Mouse (Mus musculus) embryonic facial prominence, embryonic 11.5 days (tissue): ENCODE results near the gene Stk39. TPM values are rescaled to one million over a fixed set of nuclear protein-coding genes. Genes with fewer than 3 reads are reported as not detected.

ENCODE experiments used
- ATAC-seq: fragments of 200-750 bp; cut with Nextera tagmentation; replicated peaks from 2 replicates; pipeline ENCODE4 v1.8.0; 2017; ENCODE audit warnings: low read depth; ENCODE audit not compliant: insufficient number of reproducible peaks, low FRiP score, low TSS enrichment
- DNase-seq: peaks from one replicate; pipeline ENCODE4 v3.0.0-alpha.2; 2015; ENCODE audit warnings: low spot score
- H3K27ac ChIP-seq: fragments of 300-500 bp; sonication (generic); replicated peaks from 2 replicates; pipeline ENCODE4 v1.5.1; 2014; ENCODE audit warnings: mild to moderate bottlenecking, low read depth, low read length, control low read depth
- H3K27me3 ChIP-seq: fragments of 300-500 bp; sonication (generic); 2 replicates; pipeline ENCODE4 v1.6.1; 2014; ENCODE audit warnings: mild to moderate bottlenecking, low read length, moderate library complexity, mixed read lengths; ENCODE audit not compliant: control insufficient read depth, insufficient read depth
- H3K36me3 ChIP-seq: fragments of 300-500 bp; sonication (generic); replicated peaks from 2 replicates; pipeline ENCODE4 v1.6.1; 2014; ENCODE audit warnings: low read depth, mild to moderate bottlenecking, low read length, moderate library complexity, mixed read lengths; ENCODE audit not compliant: control insufficient read depth, insufficient read depth
- H3K4me1 ChIP-seq: fragments of 300-500 bp; sonication (generic); 2 replicates; pipeline ENCODE4 v1.6.1; 2014; ENCODE audit warnings: low read length, mixed read lengths; ENCODE audit not compliant: control insufficient read depth, insufficient read depth
- H3K4me2 ChIP-seq: fragments of 300-500 bp; sonication (generic); 2 replicates; pipeline ENCODE4 v1.6.1; 2014; ENCODE audit warnings: low read depth, mild to moderate bottlenecking, control low read depth, low read length, moderate library complexity
- H3K4me3 ChIP-seq: fragments of 300-500 bp; sonication (generic); 2 replicates; pipeline ENCODE4 v1.5.1; 2014; ENCODE audit warnings: low read depth, low read length, control low read depth
- H3K9ac ChIP-seq: fragments of 300-500 bp; sonication (generic); replicated peaks from 2 replicates; pipeline ENCODE4 v1.6.1; 2014; ENCODE audit warnings: mild to moderate bottlenecking, control low read depth, low read length
- H3K9me3 ChIP-seq: fragments of 300-500 bp; sonication (generic); replicated peaks from 2 replicates; pipeline ENCODE4 v1.6.1; 2016; ENCODE audit warnings: mild to moderate bottlenecking, low read length, inconsistent platforms, mixed read lengths; ENCODE audit not compliant: control insufficient read depth
- WGBS: fragments of 180-500 bp; shearing (Covaris S2); extraction: QIAGEN DNeasy Blood & Tissue Kit; methylation state at CpG from one replicate; pipeline ENCODE4 v1.1.7; 2014; 5-methylcytosine and 5-hydroxymethylcytosine counted together
- polyA plus RNA-seq: library from polyadenylated mRNA; unstranded; fragments of >200 nt; fragmentation: Nextera tagmentation; extraction: Ambion mirVana; gene quantifications from 2 replicates; pipeline ENCODE4 v1.2.1, GENCODE M21; 2014

The Stk39 gene
- polyA plus RNA-seq, 1 experiment from 2014 or later: 26.9 TPM

DNA sequence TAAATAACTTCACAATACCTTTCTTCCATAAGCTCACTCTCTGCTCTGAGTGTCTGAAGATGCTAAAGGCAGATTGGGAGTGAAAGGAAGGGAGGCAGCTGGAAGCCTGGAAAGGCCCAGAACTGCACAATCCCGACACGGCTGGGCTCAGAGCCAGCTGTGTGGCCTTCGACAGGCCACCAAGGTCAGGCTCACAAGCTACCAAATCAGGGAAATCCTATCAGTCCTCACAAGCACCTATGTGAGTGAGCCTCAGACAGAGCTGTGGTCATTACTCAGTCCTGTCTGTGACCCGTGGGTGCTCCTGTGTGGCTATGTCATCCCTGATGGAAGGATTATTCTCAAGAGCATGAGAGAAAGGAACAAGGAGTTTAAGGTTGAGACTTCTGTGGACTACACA lies 19.7 kb downstream of the Stk39 start:
- no peaks in the 10 kb centered on the region for H3K4me1 ChIP-seq
- H3K27me3 ChIP-seq: no peaks in the 10 kb centered on the region
- ATAC-seq (no peak), DNase-seq (no peak)
- no peak overlapping the region for H3K27ac ChIP-seq
- no peaks in the 10 kb centered on the region for H3K9me3 ChIP-seq
- no peak overlapping the region for H3K9ac ChIP-seq
- no peak overlapping the region for H3K4me3 ChIP-seq
- no peak overlapping the region for H3K4me2 ChIP-seq
- WGBS: 98% methylated on average over 4 of the region's 4 CpGs
- no peaks in the 10 kb centered on the region for H3K36me3 ChIP-seq

GRCm38 (mm10) chr2:68448035-68448434 lies 24.0 kb downstream of the Stk39 start:
- no peak overlapping the region for H3K4me2 ChIP-seq
- no peaks in the 10 kb centered on the region for H3K4me1 ChIP-seq
- no peak for ATAC-seq
- WGBS: 95% methylated on average over 10 of the region's 10 CpGs
- no peak for DNase-seq
- no peak overlapping the region for H3K4me3 ChIP-seq
- no peaks in the 10 kb centered on the region for H3K9me3 ChIP-seq
- no peak overlapping the region for H3K9ac ChIP-seq
- no peaks in the 10 kb centered on the region for H3K36me3 ChIP-seq
- H3K27ac ChIP-seq: no peak overlapping the region
- H3K27me3 ChIP-seq: no peaks in the 10 kb centered on the region

DNA sequence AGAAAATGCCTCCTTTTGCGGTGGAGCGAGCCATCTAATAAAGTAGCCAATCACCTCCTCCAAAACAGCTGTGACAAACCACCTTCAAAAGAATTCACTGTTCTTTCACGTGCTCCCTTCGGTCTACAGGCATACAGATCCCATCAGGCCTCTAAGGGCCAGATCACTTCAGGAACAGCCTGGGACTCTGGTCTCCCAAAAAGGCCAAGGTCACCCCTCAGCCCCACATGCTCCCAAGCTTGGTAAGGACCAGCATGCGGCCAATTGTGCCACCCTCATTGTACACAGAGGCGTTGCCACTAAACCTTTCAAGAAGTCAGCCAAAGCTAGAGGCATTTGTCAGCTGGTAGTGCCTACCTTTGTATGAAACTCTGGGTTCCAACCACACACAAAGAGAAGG lies 28.9 kb downstream of the Stk39 start:
- H3K9ac ChIP-seq: no peak overlapping the region
- H3K36me3 ChIP-seq: no peaks in the 10 kb centered on the region
- H3K27ac ChIP-seq: no peak overlapping the region
- no peaks in the 10 kb centered on the region for H3K9me3 ChIP-seq
- H3K4me3 ChIP-seq: no peak overlapping the region
- WGBS: 71% methylated on average over 6 of the region's 6 CpGs
- no peak overlapping the region for H3K4me2 ChIP-seq
- no peak for ATAC-seq
- peaks cover 3% of the 10 kb centered on the region for H3K4me1 ChIP-seq
- H3K27me3 ChIP-seq: no peaks in the 10 kb centered on the region
- DNase-seq: no peak

GRCm38 (mm10) chr2:68442113-68442717 lies 29.9 kb downstream of the Stk39 start:
- Histone ChIP-seq H3K27me3 (no peaks in the 10 kb centered on the region), H3K36me3 (no peaks in the 10 kb centered on the region), H3K27ac (no peak overlapping the region), H3K4me1 (peaks cover 3% of the 10 kb centered on the region), H3K9me3 (no peaks in the 10 kb centered on the region), H3K4me2 (no peak overlapping the region), H3K9ac (no peak overlapping the region), H3K4me3 (no peak overlapping the region)
- ATAC-seq (no peak), DNase-seq (peak; percentile 59)
- 33% methylated on average over 5 of the region's 5 CpGs for WGBS

DNA sequence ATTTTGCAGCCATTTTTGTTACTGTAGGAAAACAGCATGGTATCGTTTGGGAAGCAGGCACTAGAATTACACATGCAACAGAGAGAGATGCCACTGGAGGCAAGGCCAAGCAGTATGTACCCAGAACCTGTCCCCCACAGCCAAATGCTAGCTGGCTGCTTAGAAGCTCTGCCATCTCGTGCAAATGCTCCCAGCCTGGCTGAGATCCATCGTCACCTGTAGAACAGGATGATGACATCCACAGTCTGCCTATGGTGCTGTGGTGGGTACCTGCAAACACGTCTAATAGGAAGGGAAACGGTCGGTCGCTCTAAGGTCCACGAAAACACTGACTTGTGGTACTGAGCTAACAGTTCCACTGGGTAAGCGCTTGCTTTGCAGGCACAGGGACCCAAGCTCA lies 32.5 kb downstream of the Stk39 start:
- no peak overlapping the region for H3K9ac ChIP-seq
- H3K4me2 ChIP-seq: no peak overlapping the region
- H3K9me3 ChIP-seq: no peaks in the 10 kb centered on the region
- peaks cover 3% of the 10 kb centered on the region for H3K4me1 ChIP-seq
- DNase-seq (no peak), ATAC-seq (no peak)
- H3K27me3 ChIP-seq: no peaks in the 10 kb centered on the region
- no peaks in the 10 kb centered on the region for H3K36me3 ChIP-seq
- H3K4me3 ChIP-seq: no peak overlapping the region
- no peak overlapping the region for H3K27ac ChIP-seq
- 86% methylated on average over 9 of the region's 9 CpGs for WGBS

GRCm38 (mm10) chr2:68437920-68438319 lies 34.1 kb downstream of the Stk39 start:
- Histone ChIP-seq H3K27me3 (no peaks in the 10 kb centered on the region), H3K9me3 (no peaks in the 10 kb centered on the region), H3K9ac (no peak overlapping the region), H3K36me3 (no peaks in the 10 kb centered on the region), H3K4me2 (no peak overlapping the region), H3K27ac (no peak overlapping the region), H3K4me1 (peaks cover 3% of the 10 kb centered on the region), H3K4me3 (no peak overlapping the region)
- WGBS: 65% methylated on average over 5 of the region's 5 CpGs
- ATAC-seq: no peak
- no peak for DNase-seq

DNA sequence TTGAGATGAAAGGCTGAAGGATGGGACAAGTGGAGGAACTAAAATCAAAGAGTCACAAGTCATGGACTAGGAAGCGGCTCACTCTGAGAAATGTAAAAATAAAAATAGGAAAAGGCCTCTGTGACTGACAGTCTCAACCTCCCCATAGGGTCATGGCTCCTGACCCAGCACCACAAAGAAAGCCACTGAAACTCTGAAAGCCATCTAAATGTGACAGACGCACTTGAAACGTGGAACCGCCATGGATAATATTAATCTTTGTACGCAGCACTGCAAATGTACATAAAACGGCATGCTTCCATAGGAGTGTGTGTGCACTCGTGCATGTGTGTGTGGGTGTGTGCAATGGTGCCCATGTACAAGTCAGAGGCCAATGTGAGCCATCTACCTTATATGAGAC lies 34.9 kb downstream of the Stk39 start:
- no peak overlapping the region for H3K27ac ChIP-seq
- no peaks in the 10 kb centered on the region for H3K27me3 ChIP-seq
- no peaks in the 10 kb centered on the region; the same call in 1 of the 2 replicates for H3K4me1 ChIP-seq
- no peak overlapping the region for H3K4me3 ChIP-seq
- ATAC-seq: no peak
- H3K9ac ChIP-seq: no peak overlapping the region
- H3K36me3 ChIP-seq: no peaks in the 10 kb centered on the region
- 85% methylated on average over 7 of the region's 7 CpGs for WGBS
- DNase-seq: no peak
- H3K9me3 ChIP-seq: no peaks in the 10 kb centered on the region
- no peak overlapping the region for H3K4me2 ChIP-seq

DNA sequence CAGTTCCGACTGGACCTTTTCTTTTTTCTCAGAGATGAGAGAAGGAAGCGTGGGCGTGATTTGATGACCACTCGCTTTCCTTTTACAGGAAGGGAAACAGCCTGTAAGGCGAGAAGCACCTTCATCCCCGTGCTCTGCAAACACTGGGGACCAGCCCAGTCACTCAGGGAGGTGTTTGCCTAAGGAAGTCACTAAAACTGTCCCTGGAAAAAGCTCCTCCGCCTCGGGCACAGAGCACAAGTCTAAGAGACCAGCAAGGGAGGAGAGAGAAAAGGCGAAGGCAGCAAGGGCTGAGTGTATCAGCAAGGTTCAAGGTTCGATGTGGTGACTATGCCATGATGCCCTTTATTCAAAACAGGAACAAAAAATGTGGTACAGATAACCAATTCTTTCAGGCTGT lies 35.8 kb downstream of the Stk39 start:
- Histone ChIP-seq H3K27me3 (no peaks in the 10 kb centered on the region), H3K4me3 (no peak overlapping the region), H3K4me2 (no peak overlapping the region), H3K27ac (no peak overlapping the region), H3K9ac (no peak overlapping the region), H3K36me3 (no peaks in the 10 kb centered on the region), H3K9me3 (no peaks in the 10 kb centered on the region), H3K4me1 (no peaks in the 10 kb centered on the region)
- ATAC-seq: no peak
- no peak for DNase-seq
- 40% methylated on average over 10 of the region's 10 CpGs for WGBS
